Mouse (Mus musculus) adrenal gland, postnatal 4 days (tissue): ENCODE data around the gene Stard9. TPM values are rescaled to one million over a fixed set of nuclear protein-coding genes. Genes with fewer than 3 reads are reported as not detected.

Experiments
- DNase-seq, 2 experiments: peaks; one replicate each; pipeline ENCODE4 v3.0.0; 2021 to 2022; ENCODE audit warnings: low spot score in 2 of 2, mixed read lengths in 2 of 2
- total RNA-seq, 2 experiments: library from RNA; stranded (reverse); gene quantifications; 2 replicates each; pipeline ENCODE4 v1.2.3; 2021

The Stard9 gene
- total RNA-seq, 2 experiments from 2014 or later: 23.7 to 26.2 TPM

DNA sequence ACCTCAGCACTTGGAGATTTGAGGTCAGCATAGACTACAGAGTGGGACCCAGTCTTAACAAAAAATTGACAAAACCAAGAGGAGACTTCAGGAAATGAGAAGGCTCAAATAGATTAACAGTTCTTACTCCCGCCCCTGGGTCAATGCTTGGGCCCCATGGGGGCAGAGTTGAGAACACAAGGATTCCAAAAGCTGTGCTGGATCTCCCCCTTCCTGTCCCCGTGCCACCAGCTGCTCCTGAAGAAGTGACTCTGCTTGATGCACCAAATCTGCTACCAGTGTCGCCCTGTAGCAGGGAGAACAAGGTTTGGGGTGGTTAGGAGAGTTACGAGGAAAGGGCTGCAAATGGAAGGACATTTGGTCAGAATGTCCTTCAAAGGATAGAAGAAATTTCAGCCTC is 94.7 kb downstream of the Stard9 start:
- no peak for DNase-seq

DNA sequence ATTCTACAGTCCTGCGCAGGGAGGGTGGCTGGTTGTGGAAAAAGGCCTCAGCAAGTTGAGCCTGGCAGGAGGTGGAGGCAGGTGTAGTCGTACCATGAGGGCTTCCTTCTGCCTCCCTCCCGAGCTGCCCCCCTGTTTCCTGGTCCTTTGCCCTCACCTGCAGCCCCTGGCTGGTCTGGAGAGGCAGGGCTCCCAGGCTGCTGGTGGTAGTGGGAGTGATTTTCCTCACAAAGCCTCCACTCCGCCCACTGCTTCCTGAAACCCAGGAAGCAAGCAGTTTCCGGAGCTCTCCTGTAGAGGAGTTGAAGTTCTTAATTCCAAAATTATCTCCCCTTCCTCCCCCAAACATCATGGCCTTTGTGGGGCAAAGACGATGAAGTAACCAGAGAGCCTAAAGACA is 95.3 kb downstream of the Stard9 start:
- no peak for DNase-seq

DNA sequence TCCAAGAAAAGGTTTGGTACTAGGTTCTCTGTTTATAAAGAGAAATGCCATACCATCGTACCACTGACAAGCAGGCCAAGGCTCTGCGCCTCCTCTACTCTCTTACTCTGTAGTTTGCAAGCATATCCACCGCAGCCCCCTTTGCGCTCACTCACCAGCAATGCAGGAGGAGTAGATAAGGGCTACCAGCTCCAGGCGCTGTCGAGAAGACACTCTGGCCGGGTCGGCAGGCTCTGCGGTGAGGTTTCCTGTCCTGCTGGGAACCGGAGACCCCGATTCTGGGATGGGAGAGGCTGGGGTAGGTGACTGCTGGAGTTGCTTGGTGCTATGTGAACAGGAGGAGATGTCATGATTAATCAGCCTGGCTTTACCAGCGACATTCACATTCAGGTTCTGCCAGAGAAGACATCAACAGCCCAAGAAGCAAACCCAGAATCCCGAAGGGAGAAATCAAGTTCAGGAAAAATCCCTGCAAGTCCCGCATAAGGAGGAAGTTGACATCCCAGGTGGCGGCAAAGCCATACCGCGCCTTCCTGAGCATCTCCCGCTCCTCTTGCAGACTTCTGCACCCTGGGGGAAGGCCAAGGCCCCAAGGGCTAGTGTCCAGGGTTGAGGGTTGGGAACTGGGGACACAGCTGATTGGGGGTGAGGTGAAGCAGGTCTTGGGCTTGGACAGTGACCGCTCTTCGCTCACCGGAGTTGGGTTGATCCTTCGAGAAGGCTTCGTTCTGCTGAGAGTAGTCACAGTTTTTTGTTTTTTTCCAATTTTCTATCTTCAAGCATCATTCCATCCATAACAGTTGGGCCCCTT is 101.1 kb downstream of the Stard9 start:
- no peak for DNase-seq

DNA sequence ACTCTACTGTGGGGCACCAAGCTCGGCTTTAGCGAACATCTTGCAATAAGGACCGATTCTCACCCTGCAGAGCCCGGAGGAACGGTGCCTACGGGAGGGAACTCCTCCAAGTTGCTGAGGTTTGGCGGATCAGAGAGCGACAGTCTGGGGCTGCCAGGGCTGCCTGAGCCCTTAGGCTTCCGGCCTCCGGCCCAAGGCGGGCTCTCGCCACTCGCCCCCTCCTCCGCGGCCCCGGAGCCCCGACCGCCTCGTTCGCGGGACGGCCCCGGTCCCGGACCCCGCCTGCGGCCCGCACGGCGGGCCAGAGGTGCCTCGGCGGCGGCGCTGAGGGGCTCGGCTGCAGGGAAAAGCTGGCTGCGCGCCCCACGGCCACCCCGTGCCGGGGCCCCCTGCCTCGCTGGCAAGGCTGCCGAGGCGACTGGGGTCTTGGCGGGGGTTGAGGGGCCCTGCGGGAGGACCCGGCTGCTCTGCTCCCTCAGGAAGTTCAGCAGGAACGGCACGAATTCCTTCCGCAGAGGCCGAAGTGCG is 101.8 kb downstream of the Stard9 start:
- DNase-seq: no peak

DNA sequence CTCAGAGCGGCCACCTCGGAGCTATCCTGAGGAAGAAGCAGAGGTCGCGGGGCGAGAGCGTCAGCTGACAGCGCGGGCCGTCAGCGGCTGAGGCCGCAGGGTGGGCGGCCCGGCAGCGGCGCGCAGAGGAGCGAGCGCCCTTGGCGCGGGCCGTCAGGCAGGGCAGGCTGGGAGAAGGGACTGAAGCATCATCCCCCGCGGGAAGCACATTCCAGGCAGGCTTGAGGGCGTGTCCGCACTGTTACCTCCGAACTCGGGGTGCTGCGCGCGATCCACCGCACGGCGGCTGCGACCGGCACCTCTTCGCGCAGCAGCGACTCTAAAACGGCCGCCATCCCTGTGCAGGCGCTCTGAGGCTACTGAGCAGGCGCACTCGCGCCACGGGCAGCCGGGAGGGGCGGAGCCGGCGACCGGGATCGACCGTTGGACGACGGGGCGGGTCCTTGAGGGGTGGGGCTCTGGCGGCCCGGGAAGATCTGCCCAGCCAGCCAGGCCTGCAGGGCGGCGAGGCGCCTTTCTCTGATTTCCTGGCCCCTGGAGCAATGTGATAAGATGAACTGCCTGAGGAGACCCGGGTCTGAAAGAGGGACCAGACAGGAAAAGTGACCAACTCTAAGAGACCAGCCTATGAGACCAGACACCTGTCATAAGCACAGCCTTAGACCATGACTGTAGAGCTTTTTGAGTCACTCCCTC is 102.4 kb downstream of the Stard9 start:
- peak; percentile 91 to 93 for DNase-seq

DNA sequence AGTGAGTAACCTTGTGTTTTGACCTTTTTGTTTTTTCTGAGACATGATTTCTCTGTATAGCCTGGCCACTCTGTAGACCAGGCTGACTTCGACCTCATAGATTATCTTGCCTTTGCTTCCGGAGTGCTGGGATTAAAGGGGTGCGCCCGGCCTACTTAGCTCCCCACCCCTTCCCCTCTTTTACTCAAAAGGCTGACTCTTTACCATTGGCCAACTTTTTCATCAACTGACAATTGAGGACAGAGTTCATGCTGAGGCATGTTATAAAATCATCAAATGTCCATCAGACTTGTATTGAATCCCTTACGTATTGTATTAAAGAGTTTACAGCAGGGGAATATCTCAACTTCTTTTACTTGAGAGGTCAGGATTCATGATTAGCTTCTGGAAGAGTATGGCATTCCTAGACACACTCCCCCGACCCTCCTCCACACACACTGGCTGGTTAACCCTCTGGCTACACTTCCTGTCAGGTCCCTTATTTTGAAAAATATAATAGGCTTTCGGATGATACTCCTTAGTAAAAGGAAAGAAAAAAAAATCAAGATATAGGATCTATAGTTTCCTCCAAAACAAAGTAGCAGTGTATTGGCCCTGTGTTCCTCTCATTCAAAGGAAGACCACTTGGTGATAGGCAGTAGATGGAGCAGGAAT is 103.1 kb downstream of the Stard9 start:
- no peak for DNase-seq

DNA sequence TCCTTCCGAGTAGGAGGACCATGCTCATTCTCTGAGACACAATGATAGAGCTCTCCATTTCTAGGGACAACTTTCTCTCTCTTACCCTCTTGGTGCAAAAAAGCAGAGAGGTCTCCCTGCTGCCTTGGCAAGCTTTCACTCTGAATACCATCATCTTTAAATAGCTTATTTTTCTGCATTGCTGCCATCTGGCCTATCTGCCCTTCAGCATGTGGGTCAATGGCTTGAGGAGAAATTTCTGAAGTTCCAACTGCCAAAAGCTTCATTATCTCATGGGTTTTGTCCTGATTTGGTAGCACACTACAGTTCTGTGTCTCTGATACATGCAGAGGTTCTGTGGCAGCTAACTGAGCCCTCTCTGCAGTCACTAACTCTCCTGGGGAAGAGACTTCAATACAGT is 116.6 kb downstream of the Stard9 start:
- no peak for DNase-seq

DNA sequence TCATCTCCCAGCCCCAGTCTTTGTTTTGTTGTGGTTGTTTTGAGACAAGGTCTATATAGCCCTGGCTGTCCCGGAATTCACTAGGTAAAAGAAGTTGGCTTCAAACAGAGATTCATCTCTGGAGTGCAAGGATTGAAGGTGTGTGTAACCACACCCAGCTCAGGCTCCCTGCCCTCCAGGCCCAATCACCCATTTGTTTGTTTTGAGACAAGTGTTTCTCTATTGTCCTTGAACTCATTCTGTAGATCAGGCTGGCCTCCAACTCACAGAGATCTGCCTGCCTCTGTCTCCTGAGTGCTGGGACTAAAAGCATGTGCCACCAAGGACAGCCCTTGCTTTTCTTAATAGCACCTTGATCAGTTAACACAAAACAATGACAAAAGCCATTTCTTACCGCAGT is 119.1 kb downstream of the Stard9 start:
- no peak for DNase-seq

DNA sequence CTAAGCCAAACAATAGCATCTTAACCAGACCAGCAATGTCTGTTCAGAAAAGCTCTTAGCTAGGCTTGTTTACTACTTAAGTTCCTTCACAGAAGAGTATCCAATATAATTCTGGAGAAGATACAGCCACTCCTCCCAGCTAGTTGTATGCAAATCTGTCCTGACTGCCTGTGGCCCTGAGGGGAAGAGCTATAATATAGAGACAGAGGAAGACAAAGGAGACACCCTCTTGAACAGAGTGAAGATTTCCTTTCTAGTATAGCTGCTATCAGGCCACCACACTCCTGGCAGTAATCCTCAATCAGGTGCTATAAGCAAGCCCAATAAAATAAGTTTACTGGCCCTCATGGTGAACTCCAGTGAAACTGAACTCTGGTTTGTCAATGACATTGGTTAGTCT is 133.0 kb downstream of the Stard9 start:
- no peak for DNase-seq

DNA sequence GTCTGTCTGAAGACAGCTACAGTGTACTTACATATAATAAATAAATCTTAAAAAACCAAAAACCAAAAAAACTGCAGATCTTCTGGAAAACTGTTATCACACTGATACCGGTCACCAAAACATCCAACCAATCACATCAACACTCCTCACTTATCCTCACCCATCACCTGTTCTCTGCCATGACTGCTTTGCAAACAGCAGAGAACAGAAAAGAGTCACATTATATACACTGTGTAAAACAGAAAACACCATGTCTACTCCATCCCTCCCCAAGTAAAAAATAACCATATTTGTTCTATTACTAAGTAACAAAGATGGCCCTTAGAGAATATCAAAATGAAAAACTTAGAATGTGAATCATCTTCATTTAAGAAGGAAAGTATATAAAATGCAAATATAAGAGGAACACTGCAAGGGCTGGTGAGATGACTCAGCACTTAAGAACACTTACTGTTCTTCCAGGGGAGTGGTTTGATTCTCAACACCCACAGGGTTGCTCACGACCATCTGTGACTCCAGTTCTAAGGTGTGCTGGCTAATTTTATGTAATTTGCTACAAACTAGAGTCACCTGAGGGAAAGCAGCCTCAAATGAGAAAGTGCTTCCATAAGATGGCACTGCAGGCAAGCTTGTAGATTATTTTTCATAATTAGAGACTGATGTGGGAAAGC is 141.5 kb downstream of the Stard9 start:
- DNase-seq: no peak

Other genes starting within 250 kb of the Stard9 start
- gene Ganc, start 225.2 kb upstream of the Stard9 start, total RNA-seq: 10 to 100 TPM; 27.6 to 29.0 TPM
- gene Tmem87a, start 225.0 kb upstream of the Stard9 start, total RNA-seq: 10 to 100 TPM; 45.4 to 47.2 TPM
- gene Capn3, start 173.1 kb upstream of the Stard9 start, total RNA-seq: 1 to 10 TPM; 1.1 to 2.0 TPM
- 100 to 1,000 TPM; 104 TPM for gene Zfp106, start 65.3 kb upstream of the Stard9 start, total RNA-seq
- gene Snap23, start 61.5 kb upstream of the Stard9 start, total RNA-seq: 10 to 100 TPM; 51.7 to 60.1 TPM
- 10 to 100 TPM; 20.6 to 24.1 TPM for gene Haus2, start 19.7 kb upstream of the Stard9 start, total RNA-seq
- gene Lrrc57, start 19.6 kb upstream of the Stard9 start, total RNA-seq: 10 to 100 TPM; 17.3 to 21.9 TPM
- gene Cdan1, start 221.0 kb downstream of the Stard9 start, total RNA-seq: 10 to 100 TPM; 28.5 to 34.8 TPM
- 10 to 100 TPM; 15.0 to 15.7 TPM for gene Ttbk2, start 221.5 kb downstream of the Stard9 start, total RNA-seq